Comparison of ENCODE assay signal across 18 mouse cellular contexts in genomic region chr14:97511318-97511717, GRCm38 (mm10).
DNase-seq lines count a peak whose midpoint lies in the region; ATAC-seq lines count a peak whose summit lies in the region.
"Had no signal": no experiment of that assay in that cellular context is flagged by ENCODE, and none has a peak within 500 bp of the region (broad histone marks: within the 10 kb centered on the region; RNA-seq: fewer than 3 reads in every experiment).

No protein-coding gene starts in this region.

- WGBS in forebrain, embryonic 13.5 days, result 15% methylated on average over 1 of the region's 1 CpGs
- WGBS in forebrain, embryonic 10.5 days, result 60% methylated on average over 1 of the region's 1 CpGs

- no peak overlapping the region for H3K4me3 ChIP-seq in forebrain, embryonic 13.5 days
- no peak overlapping the region for H3K4me3 ChIP-seq in forebrain, embryonic 10.5 days
- H3K4me3 ChIP-seq: heart, embryonic 12.5 days; liver, embryonic 13.5 days; stomach, embryonic 15.5 days had no signal

- peak; percentile 77; the same call in 1 of the 2 replicates for ATAC-seq in forebrain, embryonic 13.5 days
- ATAC-seq: inflammation-experienced regulatory T-cells, adult 6 months; midbrain, embryonic 16.5 days; Patski had no signal

- H3K36me3 ChIP-seq in forebrain, embryonic 13.5 days (ENCODE audit: poor library complexity, severe bottlenecking), result no peaks in the 10 kb centered on the region
- no peaks in the 10 kb centered on the region for H3K36me3 ChIP-seq in forebrain, embryonic 10.5 days (replicated peaks)
- H3K36me3 ChIP-seq: heart, embryonic 12.5 days; liver, embryonic 13.5 days; stomach, embryonic 15.5 days had no signal

- H3K27ac ChIP-seq in forebrain, embryonic 13.5 days, result no peak overlapping the region
- H3K27ac ChIP-seq in forebrain, embryonic 10.5 days, result no peak overlapping the region
- H3K27ac ChIP-seq: liver, embryonic 13.5 days; stomach, embryonic 15.5 days had no signal

- no peak overlapping the region for H3K9ac ChIP-seq in forebrain, embryonic 13.5 days
- H3K9ac ChIP-seq: heart, embryonic 12.5 days; liver, embryonic 13.5 days; stomach, embryonic 15.5 days had no signal

- peaks cover 3% of the 10 kb centered on the region; the same call in 1 of the 2 replicates for H3K4me1 ChIP-seq in forebrain, embryonic 13.5 days
- H3K4me1 ChIP-seq in forebrain, embryonic 10.5 days, result 0 out of 2 replicates have a peak, but pooled peaks cover 2% of the 10 kb centered on the region
- H3K4me1 ChIP-seq: heart, embryonic 12.5 days; liver, embryonic 13.5 days; stomach, embryonic 15.5 days had no signal

- DNase-seq in forebrain, embryonic 10.5 days (ENCODE audit: extremely low spot score, low spot score), result no peak
- DNase-seq in retina, embryonic 14.5 days (ENCODE audit: low spot score), result peak; percentile 26
- no peak for DNase-seq in retina, postnatal 1 day
- DNase-seq in hindlimb bud, embryonic 11.5 days (ENCODE audit: extremely low spot score, low read depth, low spot score), result peak; percentile 49
- no peak for DNase-seq in spleen, adult 18-20 months
- no peak for DNase-seq in natural killer cell, adult 2 months (ENCODE audit: low spot score in 2 of 2)
- no peak for DNase-seq in urinary bladder, adult 2 months (ENCODE audit: low spot score)
- DNase-seq: cerebellum, adult 2 months; kidney, postnatal 10 days; liver, embryonic 13.5 days; lung, postnatal 14 days; thymus, postnatal 36 days had no signal

- H3K9me3 ChIP-seq in forebrain, embryonic 13.5 days (replicated peaks), result no peaks in the 10 kb centered on the region; the same call in 1 of the 2 replicates
- no peaks in the 10 kb centered on the region for H3K9me3 ChIP-seq in forebrain, embryonic 10.5 days
- H3K9me3 ChIP-seq: heart, embryonic 12.5 days; liver, embryonic 13.5 days; stomach, embryonic 15.5 days had no signal

- H3K4me2 ChIP-seq in forebrain, embryonic 13.5 days, result no peak overlapping the region
- H3K4me2 ChIP-seq: heart, embryonic 12.5 days; liver, embryonic 13.5 days; stomach, embryonic 15.5 days had no signal

- H3K27me3 ChIP-seq in forebrain, embryonic 13.5 days, result no peaks in the 10 kb centered on the region
- H3K27me3 ChIP-seq in forebrain, embryonic 10.5 days (ENCODE audit: poor library complexity, severe bottlenecking), result no peaks in the 10 kb centered on the region
- H3K27me3 ChIP-seq: heart, embryonic 12.5 days; liver, embryonic 13.5 days; Patski; stomach, embryonic 15.5 days had no signal

Comparison
In these comparisons a context has a peak if more than half of its experiments do, and no peak if none do; other contexts are left out.
1. DNase-seq: peak in retina, embryonic 14.5 days (single experiment) and hindlimb bud, embryonic 11.5 days (single experiment); none in forebrain, embryonic 10.5 days (single experiment), retina, postnatal 1 day (single experiment), spleen, adult 18-20 months (0 of 2), natural killer cell, adult 2 months (0 of 2) and urinary bladder, adult 2 months (single experiment).